Mouse (Mus musculus) erythroblast, embryonic 14.5 days (primary cell): ENCODE results near the gene Tspan11.

Source experiments
- GATA1 ChIP-seq: IDR thresholded peaks from 2 replicates; pipeline ENCODE4 v1.6.1; 2012; ENCODE audit warnings: low read length, inconsistent platforms, mixed read lengths
- TAL1 ChIP-seq: IDR thresholded peaks from 3 replicates; pipeline ENCODE4 v1.6.1; 2012; ENCODE audit warnings: low read length, inconsistent platforms, mixed read lengths

- no peak for TF ChIP-seq TAL1
- no peak for TF ChIP-seq GATA1
These were observed 12.7 kb downstream of the Tspan11 start for GRCm38 (mm10) chr6:127900062-127900461.
